Comparison of ENCODE assay signal across 17 mouse cellular contexts in the genomic region with DNA sequence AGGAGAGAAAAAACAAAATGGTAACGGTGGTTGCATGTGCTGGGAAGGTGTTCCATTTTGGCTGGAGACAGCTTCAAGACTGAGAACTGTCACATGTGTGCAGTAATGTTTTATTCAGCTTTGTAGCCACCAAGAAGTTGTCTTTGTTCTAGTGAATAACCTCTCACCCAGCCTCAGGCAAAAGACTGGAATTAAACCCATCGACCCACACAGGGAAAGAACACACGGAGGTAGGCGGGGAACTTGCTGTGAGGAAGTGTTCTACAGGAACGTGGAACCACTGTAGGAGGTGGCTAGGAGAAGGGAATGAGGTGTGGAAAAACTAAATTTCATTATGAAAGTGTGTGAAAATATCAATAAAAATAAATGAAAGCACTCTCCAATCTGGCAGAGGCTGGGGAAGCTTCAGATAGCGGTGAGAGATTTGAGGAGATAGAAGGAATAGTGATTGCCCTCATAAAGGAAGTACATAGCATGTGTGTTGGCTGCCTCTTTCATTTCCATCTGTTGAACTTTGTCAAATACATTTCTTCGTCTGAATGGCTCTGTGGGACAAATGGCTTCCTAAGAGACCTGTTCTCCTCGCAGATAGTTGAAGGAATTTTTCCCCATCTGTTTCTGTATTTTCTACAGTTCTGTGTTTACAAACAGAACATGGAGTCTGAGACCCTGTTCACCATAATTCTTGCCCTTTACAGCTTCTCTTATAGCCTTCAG.
A peak's percentile ranks its signal among the peaks of the same experiment; 100 is the strongest.
DNase-seq lines count a peak whose midpoint lies in the region; ATAC-seq lines count a peak whose summit lies in the region.
"Had no signal": no experiment of that assay in that cellular context is flagged by ENCODE, and none has a peak within 500 bp of the region (broad histone marks: within the 10 kb centered on the region; RNA-seq: fewer than 3 reads in every experiment).

No protein-coding gene starts in this region.

- no peaks in the 10 kb centered on the region for H3K9me3 ChIP-seq in hindbrain, embryonic 11.5 days (ENCODE audit: control insufficient read depth, low read length)
- H3K9me3 ChIP-seq in hindbrain, embryonic 14.5 days (ENCODE audit: control insufficient read depth, low read length) = no peaks in the 10 kb centered on the region
- H3K9me3 ChIP-seq: embryonic facial prominence, embryonic 13.5 days; forebrain, embryonic 13.5 days; heart, embryonic 15.5 days; hindbrain, embryonic 15.5 days had no signal

- no peaks in the 10 kb centered on the region for H3K27me3 ChIP-seq in hindbrain, embryonic 11.5 days (ENCODE audit: control insufficient read depth, insufficient read depth, low read length)
- H3K27me3 ChIP-seq in hindbrain, embryonic 14.5 days (ENCODE audit: control insufficient read depth, insufficient read depth, low read length) = no peaks in the 10 kb centered on the region
- H3K27me3 ChIP-seq: embryonic facial prominence, embryonic 13.5 days; forebrain, embryonic 13.5 days; heart, embryonic 15.5 days; hindbrain, embryonic 15.5 days had no signal

- H3K4me3 ChIP-seq in hindbrain, embryonic 11.5 days (ENCODE audit: low read depth, low read length) = no peak overlapping the region
- no peak overlapping the region for H3K4me3 ChIP-seq in hindbrain, embryonic 14.5 days (replicated peaks; ENCODE audit: low read length)
- H3K4me3 ChIP-seq: embryonic facial prominence, embryonic 13.5 days; forebrain, embryonic 13.5 days; heart, adult 2 months; heart, embryonic 15.5 days; hindbrain, embryonic 15.5 days had no signal

- WGBS in hindbrain, embryonic 11.5 days = 73% methylated on average over 8 of the region's 8 CpGs
- WGBS in hindbrain, embryonic 14.5 days = 64% methylated on average over 8 of the region's 8 CpGs

- ATAC-seq in hindbrain, embryonic 11.5 days (ENCODE audit: low FRiP score) = no peak
- no peak for ATAC-seq in hindbrain, embryonic 14.5 days (ENCODE audit: low FRiP score)
- ATAC-seq: forebrain, embryonic 13.5 days had no signal

- DNase-seq in cerebellum, adult 9-10 months = peak; percentile 33
- no peak for DNase-seq in cerebellum, adult 11-12 months
- peak; percentile 7 for DNase-seq in hindbrain, embryonic 11.5 days (ENCODE audit: low spot score)
- no peak for DNase-seq in hindbrain, embryonic 14.5 days (ENCODE audit: low spot score)
- peak; percentile 36 for DNase-seq in brain, adult 2 months (ENCODE audit: low read depth, low spot score)
- peak; percentile 54 for DNase-seq in gonadal fat pad, adult 2 months (ENCODE audit: low read depth)
- no peak for DNase-seq in heart, adult 11 months
- DNase-seq: adrenal gland, postnatal 10 days; gastrocnemius, postnatal 36 days; heart, adult 2 months; heart, postnatal 14 days; kidney, adult 11 months had no signal

- H3K36me3 ChIP-seq in hindbrain, embryonic 11.5 days (ENCODE audit: control insufficient read depth, insufficient read depth, low read length) = no peaks in the 10 kb centered on the region
- H3K36me3 ChIP-seq in hindbrain, embryonic 14.5 days (replicated peaks; ENCODE audit: control insufficient read depth, insufficient read depth) = no peaks in the 10 kb centered on the region
- H3K36me3 ChIP-seq: embryonic facial prominence, embryonic 13.5 days; heart, embryonic 15.5 days; hindbrain, embryonic 15.5 days had no signal

- H3K4me2 ChIP-seq in hindbrain, embryonic 11.5 days (replicated peaks; ENCODE audit: low read depth, low read length) = no peak overlapping the region
- H3K4me2 ChIP-seq in hindbrain, embryonic 14.5 days (replicated peaks) = no peak overlapping the region
- H3K4me2 ChIP-seq: embryonic facial prominence, embryonic 13.5 days; forebrain, embryonic 13.5 days; heart, embryonic 11.5 days; heart, embryonic 15.5 days; hindbrain, embryonic 15.5 days had no signal

- no peak overlapping the region for H3K9ac ChIP-seq in hindbrain, embryonic 11.5 days (ENCODE audit: low read depth, low read length)
- no peak overlapping the region for H3K9ac ChIP-seq in hindbrain, embryonic 14.5 days
- H3K9ac ChIP-seq: embryonic facial prominence, embryonic 13.5 days; forebrain, embryonic 13.5 days; heart, embryonic 15.5 days; hindbrain, embryonic 15.5 days had no signal

- H3K4me1 ChIP-seq in hindbrain, embryonic 11.5 days (replicated peaks; ENCODE audit: control insufficient read depth, insufficient read depth, low read length) = no peaks in the 10 kb centered on the region
- H3K4me1 ChIP-seq in hindbrain, embryonic 14.5 days (replicated peaks; ENCODE audit: control insufficient read depth, insufficient read depth, low read length) = no peaks in the 10 kb centered on the region
- H3K4me1 ChIP-seq: embryonic facial prominence, embryonic 13.5 days; forebrain, embryonic 13.5 days; heart, embryonic 15.5 days; hindbrain, embryonic 15.5 days had no signal

- no peak overlapping the region for H3K27ac ChIP-seq in hindbrain, embryonic 11.5 days (ENCODE audit: low read depth, low read length)
- no peak overlapping the region for H3K27ac ChIP-seq in hindbrain, embryonic 14.5 days
- H3K27ac ChIP-seq: embryonic facial prominence, embryonic 13.5 days; forebrain, embryonic 13.5 days; heart, adult 2 months; heart, embryonic 15.5 days; hindbrain, embryonic 15.5 days had no signal

Comparison
In these comparisons a context has a peak if more than half of its experiments do, and no peak if none do; other contexts are left out.
1. DNase-seq: peak in cerebellum, adult 9-10 months (single experiment), hindbrain, embryonic 11.5 days (single experiment), brain, adult 2 months (single experiment) and gonadal fat pad, adult 2 months (single experiment); none in cerebellum, adult 11-12 months (single experiment), hindbrain, embryonic 14.5 days (single experiment) and heart, adult 11 months (single experiment).